Mouse (Mus musculus): ENCODE measurements around the gene Tnfsf8. TPM values are rescaled to one million over a fixed set of nuclear protein-coding genes. Genes with fewer than 3 reads are reported as not detected.

Tnfsf8 gene
- polyA plus RNA-seq, 1 experiment from 2014 or later = not detected

DNA sequence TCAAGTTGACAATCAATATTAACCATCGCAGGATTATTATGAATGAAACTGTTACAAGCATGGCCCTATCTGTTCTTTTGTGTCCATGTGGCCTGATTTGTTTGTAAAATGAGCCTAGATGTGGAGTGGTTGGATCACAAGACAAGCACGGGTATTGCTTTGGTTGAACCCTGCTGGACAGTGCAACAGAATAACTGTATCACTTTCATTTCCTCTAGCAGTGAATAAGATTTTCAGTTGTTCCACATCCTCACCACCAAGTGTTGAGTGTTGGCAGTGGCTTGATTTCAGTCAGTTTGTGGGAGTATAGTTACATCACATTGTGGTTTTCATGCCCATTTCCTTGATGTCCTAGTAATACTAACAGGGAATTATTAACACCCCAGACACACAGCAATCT, 45.5 kb downstream of the Tnfsf8 start:
- no peak overlapping the region for H3K27ac ChIP-seq
- H3K4me1 ChIP-seq (replicated peaks; ENCODE audit: insufficient read depth, low read length) = no peaks in the 10 kb centered on the region
- no peak overlapping the region for H3K4me2 ChIP-seq (ENCODE audit: low read length)
- no peaks in the 10 kb centered on the region for H3K36me3 ChIP-seq (ENCODE audit: insufficient read depth, low read length)
- DNase-seq (ENCODE audit: low spot score) = no peak
- H3K9ac ChIP-seq (ENCODE audit: low read depth, low read length) = no peak overlapping the region
- no peak for ATAC-seq (replicated peaks; ENCODE audit: low FRiP score, low read depth)
- WGBS = 87% methylated on average over 2 of the region's 2 CpGs
- no peak for TF ChIP-seq CTCF (IDR thresholded peaks at IDR 0.05; ENCODE audit: low read depth)
- no peaks in the 10 kb centered on the region for H3K9me3 ChIP-seq (replicated peaks; ENCODE audit: low read length)
- no peaks in the 10 kb centered on the region for H3K27me3 ChIP-seq (ENCODE audit: insufficient read depth, low read length)
- no peak overlapping the region for H3K4me3 ChIP-seq (replicated peaks; ENCODE audit: low read depth, low read length)

DNA sequence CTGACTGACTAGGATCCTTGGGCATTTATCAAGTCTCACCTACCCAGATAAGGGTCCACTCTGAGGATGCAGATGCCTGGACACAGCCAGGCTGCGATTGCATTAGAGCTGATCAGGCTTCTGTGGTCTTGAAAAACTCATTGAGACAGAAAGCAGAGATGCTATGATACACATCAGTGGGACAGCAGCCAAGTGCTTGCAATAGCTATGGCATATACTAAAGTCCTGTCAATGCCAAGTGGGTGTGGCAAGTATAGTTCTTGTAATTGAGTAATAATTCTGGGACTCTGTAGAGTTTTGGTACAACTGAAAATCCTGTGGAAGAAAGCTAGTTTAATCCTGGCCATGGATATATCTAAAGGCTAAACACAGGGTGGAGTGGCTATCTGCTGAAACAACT, 63.1 kb downstream of the Tnfsf8 start:
- H3K27me3 ChIP-seq (ENCODE audit: insufficient read depth, low read length) = no peaks in the 10 kb centered on the region
- ATAC-seq (replicated peaks; ENCODE audit: low FRiP score, low read depth) (no peak), DNase-seq (ENCODE audit: low spot score) (no peak)
- H3K9ac ChIP-seq (ENCODE audit: low read depth, low read length) = no peak overlapping the region
- no peak overlapping the region for H3K4me2 ChIP-seq (ENCODE audit: low read length)
- H3K36me3 ChIP-seq (ENCODE audit: insufficient read depth, low read length) = no peaks in the 10 kb centered on the region
- no peak overlapping the region for H3K27ac ChIP-seq
- 79% methylated on average over 1 of the region's 1 CpGs for WGBS
- H3K4me3 ChIP-seq (replicated peaks; ENCODE audit: low read depth, low read length) = no peak overlapping the region
- H3K9me3 ChIP-seq (replicated peaks; ENCODE audit: low read length) = no peaks in the 10 kb centered on the region
- no peaks in the 10 kb centered on the region for H3K4me1 ChIP-seq (replicated peaks; ENCODE audit: insufficient read depth, low read length)
- TF ChIP-seq CTCF (IDR thresholded peaks at IDR 0.05; ENCODE audit: low read depth) = no peak

DNA sequence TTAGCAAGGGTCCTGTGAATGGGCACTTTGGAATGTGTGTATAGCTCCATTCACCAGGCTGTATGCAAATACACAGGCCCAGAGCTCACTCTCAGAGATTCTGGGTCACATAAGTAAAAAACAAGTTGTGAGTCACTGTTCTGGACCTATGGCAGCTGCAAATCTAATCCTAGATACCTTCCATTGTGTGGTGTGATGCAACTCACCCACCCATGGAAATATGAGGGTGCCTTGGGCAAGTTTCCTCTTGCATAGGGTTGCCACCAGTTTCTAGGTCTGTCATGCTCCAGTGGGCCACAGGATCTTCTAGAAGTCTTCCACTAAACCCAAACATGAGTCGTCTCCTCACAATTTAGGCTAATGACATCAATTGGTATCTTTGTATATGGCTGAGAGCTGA, 64.6 kb downstream of the Tnfsf8 start:
- no peaks in the 10 kb centered on the region for H3K27me3 ChIP-seq (ENCODE audit: insufficient read depth, low read length)
- no peak overlapping the region for H3K9ac ChIP-seq (ENCODE audit: low read depth, low read length)
- ATAC-seq (replicated peaks; ENCODE audit: low FRiP score, low read depth) (no peak), DNase-seq (ENCODE audit: low spot score) (no peak)
- no peaks in the 10 kb centered on the region for H3K36me3 ChIP-seq (ENCODE audit: insufficient read depth, low read length)
- H3K27ac ChIP-seq = no peak overlapping the region
- no peak for TF ChIP-seq CTCF (IDR thresholded peaks at IDR 0.05; ENCODE audit: low read depth)
- no peak overlapping the region for H3K4me3 ChIP-seq (replicated peaks; ENCODE audit: low read depth, low read length)
- H3K4me2 ChIP-seq (ENCODE audit: low read length) = no peak overlapping the region
- no peaks in the 10 kb centered on the region for H3K9me3 ChIP-seq (replicated peaks; ENCODE audit: low read length)
- 73% methylated on average over 1 of the region's 1 CpGs for WGBS
- H3K4me1 ChIP-seq (replicated peaks; ENCODE audit: insufficient read depth, low read length) = no peaks in the 10 kb centered on the region

DNA sequence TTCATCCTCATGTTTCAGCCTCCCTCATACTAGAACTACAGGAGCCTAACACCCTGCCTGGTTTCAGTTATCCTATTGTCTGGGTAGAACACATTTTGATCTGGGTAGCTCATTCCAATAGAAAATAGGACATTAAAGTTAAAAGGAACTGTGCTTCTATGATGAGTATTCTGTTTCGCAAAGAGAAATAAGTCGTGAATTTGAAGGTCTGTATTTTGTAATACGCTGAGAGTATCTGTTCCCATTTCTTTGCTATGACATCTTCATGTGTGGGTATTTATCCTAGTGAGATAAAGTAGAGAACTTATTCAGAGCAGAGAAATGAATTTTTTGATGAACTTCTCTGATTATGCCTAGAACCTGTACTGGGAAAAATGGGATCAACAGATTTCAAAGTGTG, 68.8 kb downstream of the Tnfsf8 start:
- H3K9me3 ChIP-seq (replicated peaks; ENCODE audit: low read length) = no peaks in the 10 kb centered on the region
- ATAC-seq (replicated peaks; ENCODE audit: low FRiP score, low read depth) = no peak
- TF ChIP-seq CTCF (IDR thresholded peaks at IDR 0.05; ENCODE audit: low read depth) = no peak
- no peaks in the 10 kb centered on the region for H3K36me3 ChIP-seq (ENCODE audit: insufficient read depth, low read length)
- no peak overlapping the region for H3K4me2 ChIP-seq (ENCODE audit: low read length)
- no peaks in the 10 kb centered on the region for H3K27me3 ChIP-seq (ENCODE audit: insufficient read depth, low read length)
- H3K9ac ChIP-seq (ENCODE audit: low read depth, low read length) = no peak overlapping the region
- no peak for DNase-seq (ENCODE audit: low spot score)
- H3K4me3 ChIP-seq (replicated peaks; ENCODE audit: low read depth, low read length) = no peak overlapping the region
- H3K4me1 ChIP-seq (replicated peaks; ENCODE audit: insufficient read depth, low read length) = no peaks in the 10 kb centered on the region
- no peak overlapping the region for H3K27ac ChIP-seq
- WGBS = 93% methylated on average over 3 of the region's 3 CpGs

DNA sequence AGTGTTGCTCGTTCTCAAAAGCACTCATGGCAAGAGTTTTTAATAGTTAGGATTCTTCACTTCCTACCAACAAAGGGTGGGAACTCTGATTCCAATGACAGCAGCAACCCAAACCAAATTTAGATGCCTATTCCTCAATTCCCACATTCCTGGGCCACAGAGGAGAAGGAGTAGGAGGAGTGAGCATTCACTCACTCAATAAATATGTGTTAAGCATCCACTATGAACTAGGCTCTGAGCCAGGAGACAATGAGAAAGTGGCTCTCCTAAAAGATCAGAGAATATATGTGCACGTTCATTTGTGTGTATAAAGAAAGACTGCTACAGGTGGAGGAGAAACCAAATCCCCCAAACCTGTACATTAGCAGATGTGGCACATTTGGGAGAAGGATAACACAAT, 75.7 kb downstream of the Tnfsf8 start:
- 45% methylated on average over 2 of the region's 2 CpGs for WGBS
- no peaks in the 10 kb centered on the region for H3K4me1 ChIP-seq (replicated peaks; ENCODE audit: insufficient read depth, low read length)
- H3K9me3 ChIP-seq (replicated peaks; ENCODE audit: low read length) = no peaks in the 10 kb centered on the region
- H3K27me3 ChIP-seq (ENCODE audit: insufficient read depth, low read length) = no peaks in the 10 kb centered on the region
- H3K4me2 ChIP-seq (ENCODE audit: low read length) = no peak overlapping the region
- no peaks in the 10 kb centered on the region for H3K36me3 ChIP-seq (ENCODE audit: insufficient read depth, low read length)
- ATAC-seq (replicated peaks; ENCODE audit: low FRiP score, low read depth) (no peak), DNase-seq (ENCODE audit: low spot score) (peak; percentile 19)
- H3K27ac ChIP-seq = no peak overlapping the region
- H3K4me3 ChIP-seq (replicated peaks; ENCODE audit: low read depth, low read length) = no peak overlapping the region
- no peak overlapping the region for H3K9ac ChIP-seq (ENCODE audit: low read depth, low read length)
- TF ChIP-seq CTCF (IDR thresholded peaks at IDR 0.05; ENCODE audit: low read depth) = no peak

DNA sequence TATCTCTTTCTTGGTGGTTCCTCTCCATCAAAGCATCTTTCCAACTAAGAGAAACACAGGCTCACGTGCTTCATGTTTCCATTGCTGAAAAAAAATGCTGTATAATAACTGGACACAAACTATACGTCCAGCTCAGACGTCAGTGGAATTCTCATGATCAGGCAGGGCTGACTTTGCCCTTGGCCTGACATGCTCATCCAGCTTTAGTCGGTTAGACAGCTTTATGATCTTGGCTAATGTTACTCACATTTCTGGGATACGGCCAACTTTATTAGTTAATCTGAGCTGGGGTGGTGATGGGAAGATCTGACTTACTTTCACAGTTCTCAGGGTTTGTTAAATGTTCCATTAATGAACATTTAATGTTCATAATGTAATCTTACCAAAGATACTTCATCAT, 77.3 kb downstream of the Tnfsf8 start:
- Histone ChIP-seq H3K9ac (ENCODE audit: low read depth, low read length) (no peak overlapping the region), H3K4me1 (replicated peaks; ENCODE audit: insufficient read depth, low read length) (no peaks in the 10 kb centered on the region), H3K4me3 (replicated peaks; ENCODE audit: low read depth, low read length) (no peak overlapping the region), H3K4me2 (ENCODE audit: low read length) (no peak overlapping the region), H3K27ac (no peak overlapping the region), H3K36me3 (ENCODE audit: insufficient read depth, low read length) (no peaks in the 10 kb centered on the region), H3K9me3 (replicated peaks; ENCODE audit: low read length) (no peaks in the 10 kb centered on the region), H3K27me3 (ENCODE audit: insufficient read depth, low read length) (no peaks in the 10 kb centered on the region)
- 32% methylated on average over 5 of the region's 5 CpGs for WGBS
- no peak for TF ChIP-seq CTCF (IDR thresholded peaks at IDR 0.05; ENCODE audit: low read depth)
- DNase-seq (ENCODE audit: low spot score) = peak; percentile 52
- no peak for ATAC-seq (replicated peaks; ENCODE audit: low FRiP score, low read depth)

DNA sequence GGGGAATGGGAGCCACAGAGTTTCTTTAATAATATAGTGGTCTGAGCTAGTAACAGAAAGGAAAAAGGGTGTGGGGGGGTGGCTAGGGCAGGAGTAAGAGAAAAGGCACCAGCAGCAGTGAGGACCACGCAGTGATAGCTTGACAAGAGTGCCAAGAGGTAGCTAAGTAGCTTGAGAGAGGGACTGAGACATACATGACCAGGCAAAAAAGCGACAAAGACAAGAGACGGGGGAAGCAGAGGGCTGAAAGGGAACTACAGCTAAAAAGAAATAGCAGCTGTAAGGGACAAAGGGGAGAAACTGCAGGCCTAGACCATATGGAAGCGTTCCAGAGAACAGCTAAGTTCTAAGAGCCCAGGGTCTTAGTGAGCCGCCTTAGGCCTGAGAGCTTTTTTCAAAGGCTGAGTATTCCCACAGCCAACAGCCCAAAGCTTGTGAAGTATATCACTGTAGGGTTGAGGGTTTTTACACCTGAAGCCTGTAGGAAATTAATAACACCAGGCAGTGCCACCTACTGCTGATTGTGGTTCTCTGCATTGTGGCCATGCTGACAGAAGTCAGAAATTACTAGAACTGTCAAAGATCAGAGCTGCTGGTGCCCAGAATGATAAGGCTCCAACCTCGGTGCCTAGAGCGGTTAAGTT, 78.1 kb downstream of the Tnfsf8 start:
- Histone ChIP-seq H3K4me3 (replicated peaks; ENCODE audit: low read depth, low read length) (no peak overlapping the region), H3K4me2 (ENCODE audit: low read length) (no peak overlapping the region), H3K27me3 (ENCODE audit: insufficient read depth, low read length) (no peaks in the 10 kb centered on the region), H3K27ac (no peak overlapping the region), H3K36me3 (ENCODE audit: insufficient read depth, low read length) (no peaks in the 10 kb centered on the region), H3K9me3 (replicated peaks; ENCODE audit: low read length) (no peaks in the 10 kb centered on the region), H3K4me1 (replicated peaks; ENCODE audit: insufficient read depth, low read length) (no peaks in the 10 kb centered on the region), H3K9ac (ENCODE audit: low read depth, low read length) (no peak overlapping the region)
- DNase-seq (ENCODE audit: low spot score) = peak; percentile 54
- no peak for ATAC-seq (replicated peaks; ENCODE audit: low FRiP score, low read depth)
- peak; percentile 58 for TF ChIP-seq CTCF (IDR thresholded peaks at IDR 0.05; ENCODE audit: low read depth)
- 66% methylated on average over 7 of the region's 7 CpGs for WGBS

Other genes with a start within 250 kb of the Tnfsf8 start
- not detected in 2 replicates for gene Tex48, start 238.9 kb downstream of the Tnfsf8 start, polyA plus RNA-seq (2015; fragmentation: Nextera tagmentation; extraction: Ambion mirVana)
- not detected in 2 replicates for gene Gm11214, start 198.0 kb downstream of the Tnfsf8 start, polyA plus RNA-seq (2015; fragmentation: Nextera tagmentation; extraction: Ambion mirVana)
- gene Tnfsf15, start 116.2 kb downstream of the Tnfsf8 start, polyA plus RNA-seq (2015; fragmentation: Nextera tagmentation; extraction: Ambion mirVana) = 0.55 and 0.77 TPM in 2 replicates
- gene Tnc, start 185.7 kb upstream of the Tnfsf8 start, polyA plus RNA-seq (2015; fragmentation: Nextera tagmentation; extraction: Ambion mirVana) = 17.2 and 19.2 TPM in 2 replicates